Mouse (Mus musculus) megakaryocyte, embryonic 14.5 days (primary cell): Measurements from ENCODE around the gene Syt1. TPM values are rescaled to one million over a fixed set of nuclear protein-coding genes. Genes with fewer than 3 reads are reported as not detected.

ENCODE experiments used
- H3K27me3 ChIP-seq: replicated peaks from 2 replicates; pipeline ENCODE3; 2012; ENCODE audit warnings: inconsistent platforms
- H3K36me3 ChIP-seq: replicated peaks from 2 replicates; pipeline ENCODE3; 2012; ENCODE audit warnings: low read length, inconsistent platforms, mixed read lengths
- H3K4me1 ChIP-seq: 2 replicates; pipeline ENCODE4 v1.6.1; 2012; ENCODE audit warnings: inconsistent platforms
- H3K4me3 ChIP-seq: replicated peaks from 2 replicates; pipeline ENCODE3; 2012; ENCODE audit warnings: moderate library complexity, mild to moderate bottlenecking, inconsistent platforms
- H3K9me3 ChIP-seq: 2 replicates; pipeline ENCODE4 v1.6.1; 2012; ENCODE audit warnings: inconsistent platforms
- FLI1 ChIP-seq: IDR thresholded peaks from 2 replicates; pipeline ENCODE4 v1.6.1; 2012; ENCODE audit warnings: low read length, inconsistent platforms, mixed read lengths
- GATA1 ChIP-seq: IDR thresholded peaks from 3 replicates; pipeline ENCODE4 v1.6.1; 2012; ENCODE audit warnings: mixed read lengths, low read length, inconsistent platforms, borderline replicate concordance
- polyA plus RNA-seq: library from polyadenylated mRNA; stranded (reverse); fragments of >175 nt; gene quantifications from 2 replicates; pipeline ENCODE4 v1.2.3, GENCODE M21; 2012; ENCODE audit warnings: low replicate concordance; ENCODE audit not compliant: insufficient read depth

Gene Syt1
- polyA plus RNA-seq, 1 experiment, result not detected

- Histone ChIP-seq H3K4me1 (no peaks in the 10 kb centered on the region), H3K9me3 (peaks cover 18% of the 10 kb centered on the region), H3K36me3 (no peaks in the 10 kb centered on the region), H3K27me3 (no peaks in the 10 kb centered on the region), H3K4me3 (no peak overlapping the region)
- no peak for TF ChIP-seq GATA1
- no peak for TF ChIP-seq FLI1
These were observed 284.4 kb downstream of the Syt1 start for GRCm38 (mm10) chr10:108726391-108726790.

- Histone ChIP-seq H3K27me3 (no peaks in the 10 kb centered on the region), H3K4me3 (no peak overlapping the region), H3K4me1 (no peaks in the 10 kb centered on the region), H3K9me3 (peaks cover 13% of the 10 kb centered on the region), H3K36me3 (no peaks in the 10 kb centered on the region)
- TF ChIP-seq GATA1 (no peak), FLI1 (no peak)
These were observed 285.9 kb downstream of the Syt1 start for GRCm38 (mm10) chr10:108724878-108725277.

GRCm38 (mm10) chr10:108710514-108710913 lies 300.3 kb downstream of the Syt1 start:
- TF ChIP-seq GATA1 (no peak), FLI1 (no peak)
- Histone ChIP-seq H3K36me3 (no peaks in the 10 kb centered on the region), H3K4me1 (no peaks in the 10 kb centered on the region), H3K4me3 (no peak overlapping the region), H3K9me3 (peaks cover 8% of the 10 kb centered on the region; the same call in 1 of the 2 replicates), H3K27me3 (no peaks in the 10 kb centered on the region)

GRCm38 (mm10) chr10:108705658-108706057 lies 305.1 kb downstream of the Syt1 start:
- H3K4me1 ChIP-seq, result no peaks in the 10 kb centered on the region
- peaks cover 17% of the 10 kb centered on the region for H3K9me3 ChIP-seq
- no peak overlapping the region for H3K4me3 ChIP-seq
- no peaks in the 10 kb centered on the region for H3K27me3 ChIP-seq
- TF ChIP-seq GATA1 (no peak), FLI1 (no peak)
- no peaks in the 10 kb centered on the region for H3K36me3 ChIP-seq

GRCm38 (mm10) chr10:108701361-108702128 lies 309.2 kb downstream of the Syt1 start:
- TF ChIP-seq FLI1 (no peak), GATA1 (no peak)
- H3K4me1 ChIP-seq, result no peaks in the 10 kb centered on the region
- no peaks in the 10 kb centered on the region for H3K27me3 ChIP-seq
- no peak overlapping the region for H3K4me3 ChIP-seq
- peaks cover 28% of the 10 kb centered on the region for H3K9me3 ChIP-seq
- no peaks in the 10 kb centered on the region for H3K36me3 ChIP-seq

- Histone ChIP-seq H3K4me1 (no peaks in the 10 kb centered on the region), H3K36me3 (no peaks in the 10 kb centered on the region), H3K9me3 (peaks cover 25% of the 10 kb centered on the region), H3K27me3 (no peaks in the 10 kb centered on the region), H3K4me3 (peak within 1 kb of the TSS; percentile 2)
- TF ChIP-seq GATA1 (no peak), FLI1 (no peak)
These were observed 310.8 kb downstream of the Syt1 start, which contains the start of gene Gm5136 for GRCm38 (mm10) chr10:108699946-108700345. Gene Gm5136 (minus strand): TSS chr10:108700160.

GRCm38 (mm10) chr10:108697062-108697461 lies 313.7 kb downstream of the Syt1 start:
- H3K27me3 ChIP-seq, result no peaks in the 10 kb centered on the region
- H3K4me3 ChIP-seq, result no peak overlapping the region
- no peaks in the 10 kb centered on the region for H3K4me1 ChIP-seq
- H3K9me3 ChIP-seq, result peaks cover 26% of the 10 kb centered on the region
- TF ChIP-seq GATA1, result no peak
- TF ChIP-seq FLI1, result no peak
- no peaks in the 10 kb centered on the region for H3K36me3 ChIP-seq

GRCm38 (mm10) chr10:108690954-108691353 lies 319.8 kb downstream of the Syt1 start:
- H3K4me3 ChIP-seq, result no peak overlapping the region
- H3K9me3 ChIP-seq, result peaks cover 25% of the 10 kb centered on the region
- no peaks in the 10 kb centered on the region for H3K4me1 ChIP-seq
- no peaks in the 10 kb centered on the region for H3K27me3 ChIP-seq
- no peak for TF ChIP-seq GATA1
- TF ChIP-seq FLI1, result no peak
- H3K36me3 ChIP-seq, result no peaks in the 10 kb centered on the region

- H3K27me3 ChIP-seq, result no peaks in the 10 kb centered on the region
- no peaks in the 10 kb centered on the region for H3K4me1 ChIP-seq
- no peaks in the 10 kb centered on the region for H3K36me3 ChIP-seq
- no peak for TF ChIP-seq GATA1
- no peak for TF ChIP-seq FLI1
- H3K4me3 ChIP-seq, result no peak overlapping the region
- peaks cover 30% of the 10 kb centered on the region for H3K9me3 ChIP-seq
These were observed 324.1 kb downstream of the Syt1 start for GRCm38 (mm10) chr10:108686696-108687095.

- Histone ChIP-seq H3K4me3 (peak overlapping the region; percentile 24), H3K4me1 (no peaks in the 10 kb centered on the region), H3K27me3 (no peaks in the 10 kb centered on the region), H3K36me3 (no peaks in the 10 kb centered on the region), H3K9me3 (peaks cover 26% of the 10 kb centered on the region)
- no peak for TF ChIP-seq GATA1
- TF ChIP-seq FLI1, result no peak
These were observed 330.9 kb downstream of the Syt1 start for GRCm38 (mm10) chr10:108679675-108680390.
